16 mouse cellular contexts compared by ENCODE assay signal in genomic region chr4:70465921-70466689, GRCm38 (mm10).
"Had no signal": no experiment of that assay in that cellular context is flagged by ENCODE, and none has a peak within 500 bp of the region (broad histone marks: within the 10 kb centered on the region; RNA-seq: fewer than 3 reads in every experiment).

No protein-coding gene starts in this region.

- H3K4me3 ChIP-seq: intestine, embryonic 15.5 days; kidney, embryonic 15.5 days; limb, embryonic 10.5 days; limb, embryonic 13.5 days; liver, embryonic 12.5 days; liver, embryonic 15.5 days; midbrain, embryonic 13.5 days had no signal

- H3K27me3 ChIP-seq: intestine, embryonic 15.5 days; kidney, embryonic 15.5 days; limb, embryonic 13.5 days; liver, embryonic 12.5 days; liver, embryonic 15.5 days; midbrain, embryonic 13.5 days had no signal

- H3K36me3 ChIP-seq: intestine, embryonic 15.5 days; kidney, embryonic 15.5 days; limb, embryonic 10.5 days; limb, embryonic 13.5 days; liver, embryonic 12.5 days; liver, embryonic 15.5 days had no signal

- H3K4me2 ChIP-seq: intestine, embryonic 15.5 days; kidney, embryonic 15.5 days; limb, embryonic 13.5 days; liver, embryonic 12.5 days; liver, embryonic 15.5 days; lung, embryonic 14.5 days; midbrain, embryonic 13.5 days had no signal

- H3K9me3 ChIP-seq: intestine, embryonic 15.5 days; kidney, embryonic 15.5 days; limb, embryonic 10.5 days; limb, embryonic 13.5 days; liver, embryonic 12.5 days; liver, embryonic 15.5 days; midbrain, embryonic 13.5 days had no signal

- H3K27ac ChIP-seq: intestine, embryonic 15.5 days; kidney, embryonic 15.5 days; limb, embryonic 10.5 days; limb, embryonic 13.5 days; liver, embryonic 12.5 days; liver, embryonic 15.5 days; macrophage; midbrain, embryonic 13.5 days had no signal

- H3K4me1 ChIP-seq: intestine, embryonic 15.5 days; kidney, embryonic 15.5 days; limb, embryonic 10.5 days; limb, embryonic 13.5 days; liver, embryonic 12.5 days; liver, embryonic 15.5 days; midbrain, embryonic 13.5 days had no signal

- DNase-seq: kidney, adult 11 months; kidney, adult 8-10 months; kidney, postnatal 10 days; kidney, postnatal 4 days; liver; lung, embryonic 14.5 days; thymus, adult 18-20 months; thymus, postnatal 36 days had no signal

- H3K9ac ChIP-seq: intestine, embryonic 15.5 days; kidney, embryonic 15.5 days; limb, embryonic 13.5 days; liver, embryonic 12.5 days; liver, embryonic 15.5 days; lung, embryonic 14.5 days; midbrain, embryonic 13.5 days had no signal

- ATAC-seq: intestine, embryonic 15.5 days; liver, embryonic 12.5 days; midbrain, embryonic 13.5 days had no signal
